ENCODE assay signal across 32 mouse cellular contexts in the genomic region with DNA sequence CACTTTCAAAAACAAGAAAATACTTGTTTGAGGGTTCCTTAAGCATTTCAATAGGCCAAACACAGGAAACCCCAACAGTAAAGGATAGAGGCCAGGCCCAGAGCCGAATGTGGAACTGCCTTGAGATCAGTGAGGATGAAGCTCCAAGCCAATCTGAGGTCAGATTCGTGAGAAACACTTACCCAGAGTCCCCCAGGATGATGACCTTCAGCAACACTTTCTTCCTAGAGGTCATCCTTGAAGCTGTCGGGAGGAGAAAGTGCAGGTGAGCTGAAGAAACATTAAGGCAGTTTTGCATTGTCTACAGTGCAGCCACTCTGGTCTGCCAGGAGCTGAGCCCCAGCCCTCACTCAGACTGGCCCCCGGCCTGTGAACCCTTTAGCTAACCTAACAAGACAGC. TPM values are rescaled to one million over a fixed set of nuclear protein-coding genes. Genes with fewer than 3 reads are reported as not detected.
DNase-seq lines count a peak whose midpoint lies in the region; TF ChIP-seq lines count a peak whose summit lies in the region.
"Had no signal": no experiment of that assay in that cellular context is flagged by ENCODE, and none has a peak within 500 bp of the region (broad histone marks: within the 10 kb centered on the region; RNA-seq: fewer than 3 reads in every experiment).

No protein-coding gene starts in this region.

- peak; percentile 71 for DNase-seq in heart, embryonic 10.5 days (ENCODE audit: low spot score)
- DNase-seq in heart, adult 11 months, result no peak
- no peak for DNase-seq in layer of hippocampus, adult 2 months (ENCODE audit: low spot score in 2 of 2)
- DNase-seq in layer of hippocampus, postnatal 25 days (ENCODE audit: extremely low spot score in 1 of 2, low spot score in 1 of 2), result no peak
- DNase-seq in ES-E14 (ENCODE audit: low read depth, low spot score), result no peak
- no peak for DNase-seq in kidney, postnatal 14 days
- DNase-seq in T-cell, adult 2 months (ENCODE audit: low spot score), result no peak
- DNase-seq: adrenal gland, postnatal 10 days; adrenal gland, postnatal 36 days; B cell, adult 2 months; cerebellum, adult 11 months; cerebellum, adult 2 months; cerebellum, postnatal 10 days; cerebellum, postnatal 36 days; embryo, embryonic 11 days; gastrocnemius, postnatal 10 days; heart, adult 18-20 months; heart, postnatal 36 days; kidney, adult 11 months had no signal

- H3K9ac ChIP-seq in ES-Bruce4 (ENCODE audit: low read depth, poor library complexity, severe bottlenecking), result no peak overlapping the region
- H3K9ac ChIP-seq in ES-E14 (ENCODE audit: insufficient read depth, low read depth, low read length, poor library complexity, severe bottlenecking), result peak overlapping the region; percentile 13; the same call in 1 of the 2 replicates
- H3K9ac ChIP-seq: embryonic facial prominence, embryonic 13.5 days; forebrain, embryonic 12.5 days; forebrain, embryonic 15.5 days; heart, embryonic 13.5 days; hindbrain, embryonic 13.5 days; intestine, embryonic 15.5 days had no signal

- TF ChIP-seq EP300 in ES-Bruce4 (IDR thresholded peaks at IDR 0.05; ENCODE audit: insufficient read depth, low read depth, low read length), result no peak

- 70% methylated on average over 4 of the region's 4 CpGs for WGBS in heart, embryonic 10.5 days

- no peak for TF ChIP-seq POLR2A in ES-Bruce4 (IDR thresholded peaks at IDR 0.05; ENCODE audit: insufficient read depth, low read length)

- peaks cover 46% of the 10 kb centered on the region for H3K36me3 ChIP-seq in heart, embryonic 10.5 days
- H3K36me3 ChIP-seq in ES-Bruce4 (ENCODE audit: control insufficient read depth, insufficient read depth, low read length, poor library complexity, severe bottlenecking) (peaks cover 17% of the 10 kb centered on the region), ES-E14 (ENCODE audit: control insufficient read depth, insufficient read depth, low read length, poor library complexity, severe bottlenecking) (peaks cover 21% of the 10 kb centered on the region)

- TF ChIP-seq CTCF in layer of hippocampus, adult 2 months (conservative IDR thresholded peaks at IDR 0.05), result no peak
- TF ChIP-seq CTCF in ES-Bruce4 (IDR thresholded peaks at IDR 0.05; ENCODE audit: low read depth, low read length), result no peak

- no peaks in the 10 kb centered on the region for H3K9me3 ChIP-seq in heart, embryonic 10.5 days
- H3K9me3 ChIP-seq in ES-Bruce4 (replicated peaks; ENCODE audit: control insufficient read depth, insufficient read depth, low read length, poor library complexity, severe bottlenecking), result no peaks in the 10 kb centered on the region
- no peaks in the 10 kb centered on the region for H3K9me3 ChIP-seq in ES-E14 (ENCODE audit: control insufficient read depth, insufficient read depth, low read depth, low read length)
- H3K9me3 ChIP-seq: embryonic facial prominence, embryonic 10.5 days; embryonic facial prominence, embryonic 13.5 days; forebrain, embryonic 12.5 days; forebrain, embryonic 15.5 days; G1E; heart, embryonic 13.5 days; hindbrain, embryonic 10.5 days; hindbrain, embryonic 13.5 days; intestine, embryonic 15.5 days had no signal

- in situ Hi-C loops in ES-E14 (cut with MboI; ENCODE audit: low sequenced_read_pairs in 2 of 2, unreplicated experiment in 2 of 2), result no loop called here

- peaks cover 39% of the 10 kb centered on the region for H3K4me1 ChIP-seq in heart, embryonic 10.5 days
- H3K4me1 ChIP-seq in ES-Bruce4 (ENCODE audit: control insufficient read depth, insufficient read depth, low read length), result peaks cover 5% of the 10 kb centered on the region
- H3K4me1 ChIP-seq in ES-E14 (ENCODE audit: control insufficient read depth in 2 of 2, insufficient read depth in 2 of 2, low read length in 2 of 2, poor library complexity in 1 of 2), result peaks cover 2 to 25% of the 10 kb centered on the region in 2 experiments; a peak in 2 of 4 replicates
- H3K4me1 ChIP-seq: forebrain, embryonic 12.5 days; hindbrain, embryonic 10.5 days had no signal

- no peak overlapping the region for H3K4me3 ChIP-seq in heart, embryonic 10.5 days
- H3K4me3 ChIP-seq in layer of hippocampus, adult 2 months, result no peak overlapping the region
- H3K4me3 ChIP-seq in ES-Bruce4 (ENCODE audit: low read depth, low read length) (no peak overlapping the region), ES-E14 (ENCODE audit: insufficient read depth in 1 of 2, low read depth in 1 of 2, low read length in 2 of 2, poor library complexity in 1 of 2, severe bottlenecking in 1 of 2) (no peak overlapping the region)
- H3K4me3 ChIP-seq: embryonic facial prominence, embryonic 10.5 days; embryonic facial prominence, embryonic 13.5 days; erythroblast, embryonic 14.5 days; forebrain, embryonic 12.5 days; forebrain, embryonic 15.5 days; heart, embryonic 13.5 days; hindbrain, embryonic 10.5 days; hindbrain, embryonic 13.5 days; intestine, embryonic 15.5 days had no signal

- no peak overlapping the region for H3K27ac ChIP-seq in heart, embryonic 10.5 days
- peak overlapping the region; percentile 15; the same call in 1 of the 2 replicates for H3K27ac ChIP-seq in layer of hippocampus, adult 2 months
- H3K27ac ChIP-seq in ES-Bruce4 (ENCODE audit: insufficient read depth, low read length) (peak overlapping the region; percentile 91), ES-E14 (ENCODE audit: insufficient read depth, low read depth, low read length, poor library complexity, severe bottlenecking) (peak overlapping the region; percentile 87; the same call in 1 of the 2 replicates)
- H3K27ac ChIP-seq: embryonic facial prominence, embryonic 10.5 days; embryonic facial prominence, embryonic 13.5 days; forebrain, embryonic 12.5 days; forebrain, embryonic 15.5 days; hindbrain, embryonic 10.5 days; hindbrain, embryonic 13.5 days; intestine, embryonic 15.5 days had no signal

- H3K27me3 ChIP-seq in heart, embryonic 10.5 days (ENCODE audit: insufficient read depth, poor library complexity, severe bottlenecking), result no peaks in the 10 kb centered on the region
- H3K27me3 ChIP-seq in ES-Bruce4 (ENCODE audit: control insufficient read depth, insufficient read depth, low read length, poor library complexity, severe bottlenecking), result no peaks in the 10 kb centered on the region
- H3K27me3 ChIP-seq: CH12.LX; embryonic facial prominence, embryonic 13.5 days; forebrain, embryonic 12.5 days; forebrain, embryonic 15.5 days; heart, embryonic 13.5 days; hindbrain, embryonic 13.5 days; intestine, embryonic 15.5 days; Patski had no signal

TF ChIP-seq in ES-E14, 5 proteins besides CTCF, POLR2A, EP300 and RAD21:
- TF ChIP-seq HCFC1 (IDR thresholded peaks at IDR 0.05; ENCODE audit: borderline replicate concordance, insufficient read depth, low read length) (no peak), ZNF384 (IDR thresholded peaks at IDR 0.05; ENCODE audit: low read depth, low read length) (no peak), ZC3H11A (IDR thresholded peaks at IDR 0.05; ENCODE audit: borderline replicate concordance, low read depth, low read length) (no peak), CHD2 (IDR thresholded peaks at IDR 0.05; ENCODE audit: low read depth, low read length) (no peak), MAFK (IDR thresholded peaks at IDR 0.05; ENCODE audit: insufficient read depth, low read depth, low read length) (no peak)

RNA-seq across cellular contexts. Expression of gene Rab7, which starts 31.6 kb away (rescaled TPM):
- polyA plus RNA-seq in heart, embryonic 10.5 days (2016; fragmentation: Nextera tagmentation; extraction: Ambion mirVana), result 217 and 229 TPM in 2 replicates
- 100 to 1,000 TPM; 305 to 332 TPM for total RNA-seq in layer of hippocampus, adult 2 months (2021)
- total RNA-seq in layer of hippocampus, postnatal 25 days (2021), result 100 to 1,000 TPM; 327 to 360 TPM
- 154 and 163 TPM in 2 replicates for polyA plus RNA-seq in ES-Bruce4 (2011; ENCODE audit: insufficient read depth, insufficient read length, low read depth, missing spikeins)
- 31.2 and 56.2 TPM in 2 replicates for total RNA-seq in ES-E14 (2012; rRNA removed)

RNA-seq across cellular contexts. Expression of gene H1fx, which starts 32.0 kb away (rescaled TPM):
- polyA plus RNA-seq in heart, embryonic 10.5 days (2016; fragmentation: Nextera tagmentation; extraction: Ambion mirVana), result 11.1 and 18.7 TPM in 2 replicates
- total RNA-seq in layer of hippocampus, adult 2 months (2021), result 10 to 100 TPM; 65.7 to 68.1 TPM
- total RNA-seq in layer of hippocampus, postnatal 25 days (2021), result 10 to 100 TPM; 74.7 to 76.2 TPM
- 39.0 and 47.3 TPM in 2 replicates for polyA plus RNA-seq in ES-Bruce4 (2011; ENCODE audit: insufficient read depth, insufficient read length, low read depth, missing spikeins)
- total RNA-seq in ES-E14 (2012; rRNA removed), result 13.6 and 14.0 TPM in 2 replicates
- total RNA-seq: G1E had no signal
- polyA plus RNA-seq: G1E had no signal
